Mouse (Mus musculus) hindbrain, embryonic 13.5 days (tissue): ENCODE measurements at regions not wholly inside any gene's neighbourhood (a gene's known extent, or its start where the extent isn't known, plus 50 kb on each side); places are given as distances from the start of the nearest gene placed in this dataset.

Source experiments
- ATAC-seq: fragments of 200-750 bp; cut with Nextera tagmentation; 2 replicates; pipeline ENCODE4 v1.8.0; 2017; ENCODE audit warnings: moderate TSS enrichment; ENCODE audit not compliant: low FRiP score
- H3K27ac ChIP-seq: fragments of 300-500 bp; sonication (generic); 2 replicates; pipeline ENCODE4 v1.5.1; 2015; ENCODE audit warnings: inconsistent platforms, mild to moderate bottlenecking, moderate library complexity
- H3K27me3 ChIP-seq: fragments of 300-500 bp; sonication (generic); 2 replicates; pipeline ENCODE4 v1.6.1; 2015; ENCODE audit warnings: mild to moderate bottlenecking, inconsistent platforms
- H3K36me3 ChIP-seq: fragments of 300-500 bp; sonication (generic); 2 replicates; pipeline ENCODE4 v1.6.1; 2015; ENCODE audit warnings: mild to moderate bottlenecking, inconsistent platforms
- H3K4me1 ChIP-seq: fragments of 300-500 bp; sonication (generic); replicated peaks from 2 replicates; pipeline ENCODE4 v1.6.1; 2015; ENCODE audit warnings: inconsistent platforms
- H3K4me2 ChIP-seq: fragments of 300-500 bp; sonication (generic); 2 replicates; pipeline ENCODE4 v1.6.1; 2015; ENCODE audit warnings: inconsistent platforms, mild to moderate bottlenecking, moderate library complexity
- H3K4me3 ChIP-seq: fragments of 300-500 bp; sonication (generic); 2 replicates; pipeline ENCODE4 v1.5.1; 2015; ENCODE audit warnings: mild to moderate bottlenecking, inconsistent platforms
- H3K9ac ChIP-seq: fragments of 300-500 bp; sonication (generic); 2 replicates; pipeline ENCODE4 v1.6.1; 2015; ENCODE audit warnings: mild to moderate bottlenecking, inconsistent platforms
- H3K9me3 ChIP-seq: fragments of 300-500 bp; sonication (generic); 2 replicates; pipeline ENCODE4 v1.6.1; 2016; ENCODE audit warnings: inconsistent platforms
- WGBS: fragments of 180-500 bp; shearing (Covaris S2); methylation state at CpG from one replicate; pipeline ENCODE4 v1.1.7; 2015; 5-methylcytosine and 5-hydroxymethylcytosine counted together

GRCm38 (mm10) chr2:9669621-9670020, 211.4 kb upstream of the 4930412O13Rik start:
- Histone ChIP-seq H3K36me3 (no peaks in the 10 kb centered on the region), H3K4me1 (no peaks in the 10 kb centered on the region), H3K4me2 (no peak overlapping the region), H3K9ac (no peak overlapping the region), H3K27ac (no peak overlapping the region), H3K9me3 (no peaks in the 10 kb centered on the region), H3K27me3 (no peaks in the 10 kb centered on the region), H3K4me3 (no peak overlapping the region)
- WGBS = 67% methylated on average over 4 of the region's 4 CpGs
- no peak for ATAC-seq

- no peak for ATAC-seq
- no peak overlapping the region for H3K4me2 ChIP-seq
- no peak overlapping the region for H3K27ac ChIP-seq
- H3K27me3 ChIP-seq = no peaks in the 10 kb centered on the region
- 90% methylated on average over 7 of the region's 7 CpGs for WGBS
- H3K9ac ChIP-seq = no peak overlapping the region
- H3K4me1 ChIP-seq = no peaks in the 10 kb centered on the region
- H3K9me3 ChIP-seq = no peaks in the 10 kb centered on the region
- H3K4me3 ChIP-seq = no peak overlapping the region
- no peaks in the 10 kb centered on the region for H3K36me3 ChIP-seq
Measured at GRCm38 (mm10) chr2:9681691-9682152, 199.3 kb upstream of the 4930412O13Rik start.

- H3K27me3 ChIP-seq = no peaks in the 10 kb centered on the region
- no peak overlapping the region for H3K4me2 ChIP-seq
- H3K36me3 ChIP-seq = no peaks in the 10 kb centered on the region
- H3K9ac ChIP-seq = no peak overlapping the region
- ATAC-seq = no peak
- H3K9me3 ChIP-seq = no peaks in the 10 kb centered on the region
- H3K4me1 ChIP-seq = no peaks in the 10 kb centered on the region
- 94% methylated on average over 2 of the region's 2 CpGs for WGBS
- no peak overlapping the region for H3K27ac ChIP-seq
- no peak overlapping the region for H3K4me3 ChIP-seq
Measured at GRCm38 (mm10) chr2:9683673-9684210, 197.3 kb upstream of the 4930412O13Rik start.

GRCm38 (mm10) chr2:9688176-9688575, 192.9 kb upstream of the 4930412O13Rik start:
- ATAC-seq = no peak
- no peak overlapping the region for H3K27ac ChIP-seq
- H3K27me3 ChIP-seq = no peaks in the 10 kb centered on the region

GRCm38 (mm10) chr2:9689518-9689917, 191.5 kb upstream of the 4930412O13Rik start:
- no peak for ATAC-seq
- Histone ChIP-seq H3K4me2 (no peak overlapping the region), H3K27me3 (no peaks in the 10 kb centered on the region), H3K27ac (no peak overlapping the region), H3K4me1 (no peaks in the 10 kb centered on the region), H3K36me3 (no peaks in the 10 kb centered on the region), H3K9me3 (no peaks in the 10 kb centered on the region), H3K4me3 (no peak overlapping the region), H3K9ac (no peak overlapping the region)
- WGBS = 86% methylated on average over 5 of the region's 5 CpGs

More at GRCm38 (mm10) chr2:9688176-9688575, 192.9 kb upstream of the 4930412O13Rik start:
- no peaks in the 10 kb centered on the region for H3K4me1 ChIP-seq
- H3K4me2 ChIP-seq = no peak overlapping the region
- H3K9me3 ChIP-seq = no peaks in the 10 kb centered on the region
- H3K4me3 ChIP-seq = no peak overlapping the region
- H3K9ac ChIP-seq = no peak overlapping the region
- WGBS = 93% methylated on average over 7 of the region's 7 CpGs
- no peaks in the 10 kb centered on the region for H3K36me3 ChIP-seq

- H3K27me3 ChIP-seq = no peaks in the 10 kb centered on the region
- no peak overlapping the region for H3K4me3 ChIP-seq
- H3K9ac ChIP-seq = no peak overlapping the region
- H3K4me1 ChIP-seq = no peaks in the 10 kb centered on the region
- H3K4me2 ChIP-seq = no peak overlapping the region
- no peak for ATAC-seq
- H3K9me3 ChIP-seq = no peaks in the 10 kb centered on the region
- H3K27ac ChIP-seq = no peak overlapping the region
- no peaks in the 10 kb centered on the region for H3K36me3 ChIP-seq
- 71% methylated on average over 5 of the region's 5 CpGs for WGBS
Measured at GRCm38 (mm10) chr2:9691506-9691905, 189.5 kb upstream of the 4930412O13Rik start.

- no peak overlapping the region for H3K9ac ChIP-seq
- H3K4me3 ChIP-seq = no peak overlapping the region
- H3K36me3 ChIP-seq = no peaks in the 10 kb centered on the region
- ATAC-seq = no peak
- no peak overlapping the region for H3K4me2 ChIP-seq
- H3K4me1 ChIP-seq = no peaks in the 10 kb centered on the region
- H3K27me3 ChIP-seq = no peaks in the 10 kb centered on the region
- H3K9me3 ChIP-seq = no peaks in the 10 kb centered on the region
- WGBS = 92% methylated on average over 8 of the region's 8 CpGs
- H3K27ac ChIP-seq = no peak overlapping the region
Measured at GRCm38 (mm10) chr2:9691906-9692305, 189.1 kb upstream of the 4930412O13Rik start.

- Histone ChIP-seq H3K4me3 (no peak overlapping the region), H3K9me3 (no peaks in the 10 kb centered on the region), H3K36me3 (no peaks in the 10 kb centered on the region), H3K27me3 (no peaks in the 10 kb centered on the region), H3K4me1 (no peaks in the 10 kb centered on the region), H3K27ac (no peak overlapping the region), H3K4me2 (no peak overlapping the region), H3K9ac (no peak overlapping the region)
- 77% methylated on average over 9 of the region's 9 CpGs for WGBS
- ATAC-seq = no peak
Measured at GRCm38 (mm10) chr2:9693351-9693750, 187.7 kb upstream of the 4930412O13Rik start.

GRCm38 (mm10) chr2:9694178-9694577, 186.9 kb upstream of the 4930412O13Rik start:
- no peaks in the 10 kb centered on the region for H3K36me3 ChIP-seq
- WGBS = 88% methylated on average over 8 of the region's 8 CpGs
- H3K4me3 ChIP-seq = no peak overlapping the region
- H3K9me3 ChIP-seq = no peaks in the 10 kb centered on the region
- no peak overlapping the region for H3K27ac ChIP-seq
- H3K4me1 ChIP-seq = no peaks in the 10 kb centered on the region
- no peaks in the 10 kb centered on the region for H3K27me3 ChIP-seq
- H3K9ac ChIP-seq = no peak overlapping the region
- ATAC-seq = no peak
- H3K4me2 ChIP-seq = no peak overlapping the region

GRCm38 (mm10) chr2:9697591-9698345, 183.3 kb upstream of the 4930412O13Rik start:
- Histone ChIP-seq H3K4me3 (no peak overlapping the region), H3K9me3 (no peaks in the 10 kb centered on the region), H3K36me3 (no peaks in the 10 kb centered on the region), H3K27me3 (no peaks in the 10 kb centered on the region), H3K4me1 (no peaks in the 10 kb centered on the region), H3K9ac (no peak overlapping the region), H3K4me2 (no peak overlapping the region), H3K27ac (no peak overlapping the region)
- WGBS = 83% methylated on average over 6 of the region's 6 CpGs
- no peak for ATAC-seq

- no peaks in the 10 kb centered on the region for H3K27me3 ChIP-seq
- H3K36me3 ChIP-seq = no peaks in the 10 kb centered on the region
- H3K9me3 ChIP-seq = no peaks in the 10 kb centered on the region
- H3K9ac ChIP-seq = no peak overlapping the region
- no peak for ATAC-seq
- H3K27ac ChIP-seq = no peak overlapping the region
- no peaks in the 10 kb centered on the region for H3K4me1 ChIP-seq
- H3K4me2 ChIP-seq = no peak overlapping the region
- WGBS = 88% methylated on average over 3 of the region's 3 CpGs
- H3K4me3 ChIP-seq = no peak overlapping the region
Measured at GRCm38 (mm10) chr2:9704266-9704665, 176.8 kb upstream of the 4930412O13Rik start.

- H3K27me3 ChIP-seq = no peaks in the 10 kb centered on the region
- WGBS = 87% methylated on average over 7 of the region's 7 CpGs
- no peaks in the 10 kb centered on the region for H3K9me3 ChIP-seq
- no peak overlapping the region for H3K27ac ChIP-seq
- H3K4me3 ChIP-seq = no peak overlapping the region
- H3K4me2 ChIP-seq = no peak overlapping the region
- no peaks in the 10 kb centered on the region for H3K4me1 ChIP-seq
- ATAC-seq = no peak
- no peak overlapping the region for H3K9ac ChIP-seq
- no peaks in the 10 kb centered on the region for H3K36me3 ChIP-seq
Measured at GRCm38 (mm10) chr2:9709466-9709865, 171.6 kb upstream of the 4930412O13Rik start.

- Histone ChIP-seq H3K27ac (no peak overlapping the region), H3K9ac (no peak overlapping the region), H3K9me3 (no peaks in the 10 kb centered on the region), H3K4me2 (no peak overlapping the region), H3K4me1 (no peaks in the 10 kb centered on the region), H3K4me3 (no peak overlapping the region), H3K36me3 (no peaks in the 10 kb centered on the region), H3K27me3 (no peaks in the 10 kb centered on the region)
- WGBS = 81% methylated on average over 1 of the region's 1 CpGs
- no peak for ATAC-seq
Measured at GRCm38 (mm10) chr2:9717904-9718303, 163.1 kb upstream of the 4930412O13Rik start.
